Mouse (Mus musculus) liver, postnatal 0 days (tissue): ENCODE results near the gene Klc2.

Source experiments
- CTCF ChIP-seq: sonication (generic); IDR thresholded peaks from 2 replicates; pipeline ENCODE4 v1.5.1; 2016; ENCODE audit warnings: antibody characterized with exemption, low read depth
- EP300 ChIP-seq: IDR thresholded peaks from 2 replicates; pipeline ENCODE4 v1.6.1; 2016; ENCODE audit warnings: antibody characterized with exemption, low read depth, mild to moderate bottlenecking

DNA sequence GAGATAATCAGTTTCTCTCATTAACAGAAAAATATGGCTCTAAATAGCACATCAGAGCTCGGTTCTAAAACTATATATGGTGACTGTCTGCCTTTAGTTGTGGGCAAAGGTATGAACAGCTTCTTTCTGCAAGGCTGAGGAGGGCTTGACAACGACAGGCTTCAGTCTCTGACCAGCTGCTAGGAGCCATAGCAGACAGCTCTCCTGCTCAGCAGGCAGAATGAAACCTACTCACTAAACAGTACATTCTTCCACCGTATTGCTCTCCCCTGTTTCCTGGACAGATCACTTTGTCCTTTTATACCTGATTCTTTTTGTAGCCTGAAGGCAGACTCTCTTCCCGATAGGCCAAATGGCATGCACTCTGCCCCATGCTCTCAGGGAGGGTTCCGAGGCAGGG is 33.4 kb upstream of the Klc2 start:
- no peak for TF ChIP-seq CTCF
- no peak for TF ChIP-seq EP300
